Mouse (Mus musculus): Measurements from ENCODE around the gene Arpc2.

- no peak for TF ChIP-seq CTCF (IDR thresholded peaks at IDR 0.05; ENCODE audit: control insufficient read depth, insufficient read depth, low read length)
- no peak for TF ChIP-seq POLR2A (IDR thresholded peaks at IDR 0.05; ENCODE audit: borderline replicate concordance, control insufficient read depth, low read depth, low read length)
Measured at GRCm38 (mm10) chr1:74194445-74194844, 41.4 kb upstream of the Arpc2 start, which contains the start of gene Cxcr1.

Data from bone marrow, adult 2 months (tissue).